Comparison of ENCODE assay signal across 8 mouse cellular contexts in genomic region chr10:110727816-110728215, GRCm38 (mm10). TPM values are rescaled to one million over a fixed set of nuclear protein-coding genes. Genes with fewer than 3 reads are reported as not detected.
A peak's percentile ranks its signal among the peaks of the same experiment; 100 is the strongest.
DNase-seq lines count a peak whose midpoint lies in the region; ATAC-seq lines count a peak whose summit lies in the region.

No protein-coding gene starts in this region.

- no peak overlapping the region for H3K4me2 ChIP-seq in midbrain, embryonic 11.5 days
- H3K4me2 ChIP-seq in midbrain, embryonic 16.5 days (ENCODE audit: low read length) = no peak overlapping the region

- H3K27me3 ChIP-seq in midbrain, embryonic 11.5 days (ENCODE audit: control insufficient read depth, insufficient read depth, low read length) = no peaks in the 10 kb centered on the region
- no peaks in the 10 kb centered on the region for H3K27me3 ChIP-seq in midbrain, embryonic 16.5 days (ENCODE audit: control insufficient read depth, insufficient read depth, low read depth, low read length)

- H3K9me3 ChIP-seq in midbrain, embryonic 11.5 days (ENCODE audit: control insufficient read depth, low read length) = no peaks in the 10 kb centered on the region
- H3K9me3 ChIP-seq in midbrain, embryonic 16.5 days (replicated peaks; ENCODE audit: control insufficient read depth, low read length, poor library complexity, severe bottlenecking) = no peaks in the 10 kb centered on the region

- DNase-seq in cerebellum, adult 11-12 months = no peak
- DNase-seq in midbrain, embryonic 11.5 days (ENCODE audit: low spot score, missing footprints) = peak; percentile 96
- peak; percentile 46 for DNase-seq in c-Kit-negative CD71-positive TER-119-positive erythroid progenitor cells, embryonic 14.5 days (ENCODE audit: low read depth, low spot score)
- peak; percentile 76 for DNase-seq in induced T-regulatory cell, adult 2 months (ENCODE audit: low read depth)
- peak; percentile 64 for DNase-seq in lung, postnatal 14 days
- DNase-seq in thymus, postnatal 25 days = peak; percentile 46

- 63% methylated on average over 4 of the region's 4 CpGs for whole genome bisulfite sequencing in midbrain, embryonic 11.5 days
- WGBS in midbrain, embryonic 16.5 days = 62% methylated on average over 4 of the region's 4 CpGs

- peak; percentile 52 for ATAC-seq in cerebellum, adult (ENCODE audit: insufficient number of reproducible peaks, low FRiP score, low TSS enrichment)
- no peak for ATAC-seq in midbrain, embryonic 11.5 days (ENCODE audit: low FRiP score)
- ATAC-seq in midbrain, embryonic 16.5 days = no peak

- H3K9ac ChIP-seq in midbrain, embryonic 11.5 days (ENCODE audit: low read length) = no peak overlapping the region
- no peak overlapping the region for H3K9ac ChIP-seq in midbrain, embryonic 16.5 days (ENCODE audit: low read depth, low read length)

- H3K4me1 ChIP-seq in midbrain, embryonic 11.5 days (ENCODE audit: control insufficient read depth, insufficient read depth, low read length) = no peaks in the 10 kb centered on the region
- no peaks in the 10 kb centered on the region for H3K4me1 ChIP-seq in midbrain, embryonic 16.5 days (ENCODE audit: control insufficient read depth, insufficient read depth, low read length)

- no peak overlapping the region for H3K27ac ChIP-seq in midbrain, embryonic 11.5 days (ENCODE audit: low read depth, low read length)
- no peak overlapping the region for H3K27ac ChIP-seq in midbrain, embryonic 16.5 days (ENCODE audit: low read length)

- no peak overlapping the region for H3K4me3 ChIP-seq in midbrain, embryonic 11.5 days (ENCODE audit: low read depth, low read length)
- no peak overlapping the region for H3K4me3 ChIP-seq in midbrain, embryonic 16.5 days (ENCODE audit: low read depth, low read length)

- H3K36me3 ChIP-seq in midbrain, embryonic 11.5 days (ENCODE audit: control insufficient read depth, insufficient read depth, low read length) = no peaks in the 10 kb centered on the region
- H3K36me3 ChIP-seq in midbrain, embryonic 16.5 days (ENCODE audit: control insufficient read depth, insufficient read depth, low read length) = no peaks in the 10 kb centered on the region

RNA-seq across cellular contexts. Expression of gene E2f7, which starts 17.4 kb away (rescaled TPM):
- polyA plus RNA-seq in midbrain, embryonic 11.5 days (2014; fragmentation: Nextera tagmentation; extraction: Ambion mirVana) = 31.3 and 35.9 TPM in 2 replicates
- polyA plus RNA-seq in midbrain, embryonic 16.5 days (2015; fragmentation: Nextera tagmentation; extraction: Ambion mirVana) = 4.3 and 4.8 TPM in 2 replicates
